Mouse (Mus musculus) G1E-ER4 (cell line): ENCODE measurements around the gene Cdyl. TPM values are rescaled to one million over a fixed set of nuclear protein-coding genes. Genes with fewer than 3 reads are reported as not detected.
A peak's percentile ranks its signal among the peaks of the same experiment; 100 is the strongest.

Source experiments
- GATA1 ChIP-seq: IDR thresholded peaks from one replicate; pipeline ENCODE4 v1.8.0; 2012; ENCODE audit warnings: low read length, inconsistent platforms
- polyA plus RNA-seq: library from polyadenylated mRNA; stranded (reverse); fragments of >175 nt; gene quantifications from 2 replicates; pipeline ENCODE4 v1.2.3, GENCODE M21; 2012

Gene Cdyl
- polyA plus RNA-seq: 29.1 and 34.1 TPM in 2 replicates

DNA sequence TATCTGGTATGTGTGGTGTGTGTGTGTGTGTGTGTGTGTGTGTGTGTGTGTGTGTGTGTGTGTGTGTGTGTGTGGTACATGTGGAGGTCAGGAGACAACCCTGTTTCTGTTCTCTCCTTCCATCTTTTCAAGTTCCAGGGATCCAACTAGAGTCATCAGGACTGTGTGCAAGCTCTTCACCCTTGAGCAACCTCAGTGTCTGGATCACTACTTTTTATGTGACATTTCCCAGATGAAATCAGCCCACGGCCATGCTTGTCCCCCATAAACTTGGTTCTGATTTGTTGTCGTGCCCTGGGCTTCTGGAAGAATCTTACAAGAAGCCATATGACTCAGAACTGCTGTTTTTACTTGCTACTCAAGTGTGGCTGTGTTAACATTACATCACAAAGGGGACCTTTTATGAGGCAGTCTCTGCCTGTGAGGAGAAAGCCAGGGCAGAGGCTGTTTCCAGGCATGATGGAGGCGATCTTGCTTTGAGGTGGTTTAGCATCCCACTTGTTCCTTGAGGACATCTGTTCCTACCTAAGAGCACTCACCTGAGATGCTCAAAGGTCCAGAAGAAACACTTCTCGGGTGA, at the start of gene Cdyl:
Gene Cdyl, plus strand, starts transcription at position 428 of the 580 bp plus-strand sequence.
- no peak for TF ChIP-seq GATA1

- TF ChIP-seq GATA1: no peak
Observed at GRCm38 (mm10) chr13:35610718-35611117, 48.9 kb upstream of the Cdyl start.

DNA sequence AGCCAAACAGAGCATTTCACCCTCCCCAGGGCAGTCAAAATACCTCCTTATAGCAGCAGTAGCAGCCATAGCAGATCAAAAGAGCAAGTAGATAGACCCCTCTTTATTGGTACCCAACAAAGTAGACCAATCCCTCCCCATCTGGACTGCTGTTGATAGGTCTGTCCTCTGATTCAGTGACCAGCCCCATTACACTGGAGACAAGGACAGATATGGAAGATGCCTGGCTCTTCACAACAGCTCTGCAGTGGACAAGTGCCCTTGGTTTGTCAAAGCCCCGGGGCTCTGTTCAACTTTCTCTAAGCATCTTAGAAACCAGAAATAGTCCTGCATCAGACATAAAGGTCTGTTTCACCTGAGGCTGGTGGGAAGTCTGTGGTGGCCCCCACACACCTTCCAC, 47.1 kb upstream of the Cdyl start:
- no peak for TF ChIP-seq GATA1

GRCm38 (mm10) chr13:35614832-35615479, 44.7 kb upstream of the Cdyl start:
- TF ChIP-seq GATA1: peak; percentile 84

- no peak for TF ChIP-seq GATA1
Observed at GRCm38 (mm10) chr13:35616524-35617099, 43.0 kb upstream of the Cdyl start.

DNA sequence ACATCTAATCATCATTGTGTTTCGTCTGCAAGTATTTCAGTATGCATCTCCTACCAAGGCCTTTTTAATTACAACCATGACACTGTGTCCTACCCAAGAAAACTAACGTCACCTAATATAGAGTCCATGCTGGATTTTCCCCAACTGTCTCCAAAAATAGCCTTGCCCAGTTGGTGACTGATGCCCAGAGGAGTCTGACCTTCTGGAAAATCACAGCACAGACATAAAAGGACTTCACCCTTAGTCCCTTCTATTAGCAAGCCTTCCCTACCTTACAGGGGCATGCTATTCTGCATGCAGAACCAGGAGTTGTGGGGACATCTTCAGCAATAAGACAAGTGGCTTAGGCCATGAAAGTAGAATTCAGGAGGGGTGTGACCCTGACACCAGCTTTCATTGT, 40.3 kb upstream of the Cdyl start:
- no peak for TF ChIP-seq GATA1

- no peak for TF ChIP-seq GATA1
Observed at GRCm38 (mm10) chr13:35620756-35621155, 38.9 kb upstream of the Cdyl start.

- TF ChIP-seq GATA1: no peak
Observed at GRCm38 (mm10) chr13:35624831-35625230, 34.8 kb upstream of the Cdyl start.

GRCm38 (mm10) chr13:35625556-35625955, 34.1 kb upstream of the Cdyl start:
- no peak for TF ChIP-seq GATA1

DNA sequence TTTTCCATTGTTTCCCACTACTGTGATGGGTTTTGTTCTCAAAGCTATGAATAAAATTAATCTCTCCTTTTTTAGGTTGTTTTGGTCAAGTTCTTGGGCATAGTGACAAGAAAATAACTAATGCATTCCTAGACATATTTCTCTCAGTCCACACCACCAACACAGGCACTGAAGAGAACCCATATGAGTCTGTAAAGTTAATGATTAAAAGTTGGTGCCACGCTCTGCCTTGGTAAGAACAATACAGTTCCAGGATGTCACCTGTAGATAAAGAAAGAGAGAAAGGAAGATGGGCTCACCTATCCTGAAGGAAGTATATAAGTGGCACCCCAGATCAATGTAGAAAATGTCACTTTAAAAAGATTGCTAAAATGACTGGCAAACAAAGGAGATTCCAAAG, 32.3 kb upstream of the Cdyl start:
- TF ChIP-seq GATA1: no peak

- no peak for TF ChIP-seq GATA1
Observed at GRCm38 (mm10) chr13:35647132-35647823, 12.4 kb upstream of the Cdyl start.

GRCm38 (mm10) chr13:35650284-35650872, 9.3 kb upstream of the Cdyl start:
- no peak for TF ChIP-seq GATA1

DNA sequence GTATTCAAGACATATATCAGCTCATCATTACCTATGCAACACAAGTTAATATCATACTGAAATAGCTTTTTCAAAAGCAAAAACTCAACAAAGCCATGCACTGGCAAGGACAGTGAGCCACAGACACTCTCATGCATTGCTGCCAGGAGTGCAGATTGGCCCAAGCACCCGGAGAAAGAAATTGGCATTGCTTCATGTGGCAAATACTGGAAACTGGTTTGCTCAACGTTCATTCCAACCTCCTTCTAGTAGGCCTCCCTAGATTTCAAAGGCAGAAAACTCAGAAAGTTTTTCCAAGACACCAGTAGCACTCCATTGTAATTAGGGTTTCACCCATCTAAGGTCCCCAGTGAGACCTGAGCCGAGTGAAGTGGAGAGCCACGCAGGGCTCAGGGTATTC, 6.8 kb upstream of the Cdyl start:
- no peak for TF ChIP-seq GATA1

DNA sequence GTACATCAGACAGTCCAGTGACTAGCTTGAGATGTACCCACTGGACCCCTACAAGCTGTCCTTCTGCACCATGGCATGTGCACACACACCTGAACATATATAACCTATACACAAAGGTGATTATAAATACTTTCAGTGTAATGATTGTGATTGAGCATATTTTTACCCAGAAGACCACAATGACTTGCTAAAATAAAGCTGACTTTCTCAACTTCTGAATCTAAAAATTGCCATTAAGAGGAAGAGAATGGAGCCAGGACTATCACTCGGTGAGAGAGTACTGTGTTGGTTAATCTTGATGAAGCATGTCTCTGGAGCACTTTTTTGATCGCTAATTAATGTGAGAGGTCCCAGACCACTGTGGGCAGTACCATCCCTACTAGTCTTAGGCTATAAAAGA, 2.8 kb upstream of the Cdyl start:
- no peak for TF ChIP-seq GATA1

DNA sequence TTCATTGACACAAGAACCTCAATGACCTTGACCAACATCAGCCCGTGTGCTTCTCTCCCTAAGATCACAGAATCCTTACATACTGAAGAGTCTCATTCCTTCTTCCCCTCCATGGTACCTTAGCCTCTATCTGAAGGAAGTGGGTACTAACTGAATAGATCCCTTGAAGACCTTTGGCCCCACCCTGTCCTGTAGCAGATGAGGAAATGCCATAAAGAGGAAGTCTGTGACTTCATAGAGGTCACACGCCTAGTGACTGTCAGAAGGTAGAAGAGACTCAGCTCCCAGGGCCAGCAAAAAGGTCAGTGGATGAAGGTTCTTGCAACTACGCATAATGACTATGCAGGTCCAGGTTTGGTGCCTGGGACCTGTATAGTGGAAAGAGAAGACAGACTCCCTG, 5.8 kb downstream of the Cdyl start:
- no peak for TF ChIP-seq GATA1

GRCm38 (mm10) chr13:35669910-35670469, 10.4 kb downstream of the Cdyl start:
- no peak for TF ChIP-seq GATA1
